Comparison of ENCODE assay signal across 8 mouse cellular contexts in genomic region chr16:34066376-34066775, GRCm38 (mm10).
"Had no signal": no experiment of that assay in that cellular context is flagged by ENCODE, and none has a peak within 500 bp of the region (broad histone marks: within the 10 kb centered on the region; RNA-seq: fewer than 3 reads in every experiment).

No protein-coding gene starts in this region.

- H3K9ac ChIP-seq: liver, embryonic 12.5 days; midbrain, embryonic 15.5 days; neural tube, embryonic 12.5 days had no signal

- H3K27ac ChIP-seq: left cerebral cortex, adult 2 months; limb, embryonic 10.5 days; liver, embryonic 12.5 days; midbrain, embryonic 15.5 days; neural tube, embryonic 12.5 days; stomach, postnatal 0 days had no signal

- H3K36me3 ChIP-seq: limb, embryonic 10.5 days; liver, embryonic 12.5 days; midbrain, embryonic 15.5 days; neural tube, embryonic 12.5 days had no signal

- DNase-seq: thymus, postnatal 4 days had no signal

- H3K9me3 ChIP-seq: limb, embryonic 10.5 days; liver, embryonic 12.5 days; midbrain, embryonic 15.5 days; neural tube, embryonic 12.5 days had no signal

- H3K4me1 ChIP-seq: midbrain, embryonic 15.5 days; neural tube, embryonic 12.5 days had no signal

- H3K4me3 ChIP-seq: left cerebral cortex, adult 2 months; limb, embryonic 10.5 days; liver, embryonic 12.5 days; midbrain, embryonic 15.5 days; neural tube, embryonic 12.5 days had no signal

- H3K4me2 ChIP-seq: liver, embryonic 12.5 days; midbrain, embryonic 11.5 days; midbrain, embryonic 15.5 days; neural tube, embryonic 12.5 days had no signal

- ATAC-seq: liver, embryonic 12.5 days; midbrain, embryonic 15.5 days had no signal

- H3K27me3 ChIP-seq: liver, embryonic 12.5 days; midbrain, embryonic 15.5 days; neural tube, embryonic 12.5 days had no signal
